Mouse (Mus musculus) neural tube, embryonic 10.5 days (tissue): ENCODE measurements around the gene Cd163l1.

Experiments used
- DNase-seq: peaks from one replicate; pipeline ENCODE4 v3.0.0-alpha.2; 2017; ENCODE audit warnings: low spot score; ENCODE audit errors: extremely low spot score

Cd163l1 gene

GRCm38 (mm10) chr7:140217967-140218366, at the start of gene Cd163l1:
Cd163l1 (plus strand) TSS chr7:140218267.
- DNase-seq: no peak

DNA sequence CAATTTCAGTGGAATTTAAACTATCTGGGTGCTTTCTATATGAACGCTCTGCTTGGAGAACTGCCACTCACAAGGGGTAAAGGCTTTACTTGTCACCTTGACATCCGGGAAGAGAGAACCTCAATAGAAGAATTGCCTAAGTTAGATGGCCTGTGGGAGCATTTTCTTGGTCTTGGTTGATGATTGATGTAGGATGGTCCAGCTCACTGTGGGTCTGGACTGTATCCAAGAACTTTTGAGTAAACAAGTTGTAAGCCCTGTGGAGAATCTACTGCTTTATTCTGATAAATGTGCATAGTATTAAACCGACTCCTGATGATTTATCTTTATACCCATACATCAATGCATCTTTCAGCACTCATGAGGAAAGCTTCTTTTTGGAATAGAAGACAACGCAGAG, 48.7 kb upstream of the Cd163l1 start:
- no peak for DNase-seq

GRCm38 (mm10) chr7:140170863-140171262, 47.2 kb upstream of the Cd163l1 start:
- DNase-seq: no peak

DNA sequence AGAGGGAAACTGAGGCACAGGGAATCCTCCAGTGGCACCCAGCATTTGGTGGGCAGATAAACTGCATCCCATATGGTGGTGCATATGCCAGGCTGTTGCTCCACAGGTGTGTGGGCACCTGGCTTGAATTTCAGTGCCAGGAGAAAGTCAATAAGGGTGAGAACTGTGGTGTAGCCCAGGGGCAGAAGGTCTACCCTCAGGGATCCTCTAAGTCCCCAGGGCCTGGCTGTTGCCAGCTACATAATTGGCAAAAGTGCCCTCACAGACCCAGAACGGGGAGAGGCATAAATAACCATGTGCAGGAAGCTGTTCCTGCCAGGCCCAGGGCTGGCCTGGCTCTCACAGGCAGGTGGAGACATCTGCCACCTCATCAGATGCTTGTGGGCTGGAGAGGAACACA, 45.1 kb upstream of the Cd163l1 start, which contains the start of gene Olfr523:
TSS of gene Olfr523 (plus strand) at position 282 of the 400 bp plus-strand sequence.
- no peak for DNase-seq

DNA sequence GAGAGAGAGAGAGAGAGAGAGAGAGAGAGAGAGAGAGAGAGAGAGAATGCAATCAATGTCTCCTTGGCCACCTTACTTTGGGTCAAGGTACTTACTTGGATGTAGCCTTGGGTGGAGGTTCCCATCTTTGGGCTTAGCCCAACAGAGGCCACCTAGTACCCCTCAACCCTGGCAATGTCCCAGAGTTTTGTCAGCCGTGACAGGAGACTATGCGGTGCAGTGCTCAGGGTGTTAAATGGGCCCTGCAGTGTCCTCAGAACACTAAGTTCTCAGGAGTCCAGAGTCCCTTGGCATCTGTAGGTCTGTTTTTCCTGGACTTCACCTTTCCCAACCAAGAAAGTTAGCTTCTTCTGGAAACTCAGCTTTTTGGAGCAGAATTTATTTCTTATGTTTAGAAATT, 38.9 kb upstream of the Cd163l1 start:
- DNase-seq: no peak

GRCm38 (mm10) chr7:140180692-140181091, 37.4 kb upstream of the Cd163l1 start:
- DNase-seq: no peak

DNA sequence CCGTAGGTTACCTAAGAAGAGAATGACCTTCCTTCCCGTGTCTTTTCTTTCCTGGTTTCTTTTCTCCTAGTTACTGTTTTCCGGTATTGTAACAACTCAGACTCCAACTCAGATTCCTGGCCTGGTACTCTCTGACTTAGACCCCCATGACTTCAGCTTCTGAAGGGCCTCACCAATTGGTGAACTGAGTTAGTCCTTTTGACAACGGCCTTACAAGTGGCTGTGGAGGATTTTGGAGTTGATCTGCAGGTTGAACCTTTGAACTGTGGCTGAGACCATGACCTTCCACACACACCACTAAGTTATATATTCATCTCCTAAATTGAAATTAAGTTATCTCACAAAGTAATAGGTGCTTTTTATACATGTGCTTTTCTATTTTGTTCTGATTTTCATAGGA, 33.9 kb upstream of the Cd163l1 start:
- no peak for DNase-seq

- DNase-seq: no peak
These were observed 31.1 kb upstream of the Cd163l1 start for GRCm38 (mm10) chr7:140186646-140187620.

DNA sequence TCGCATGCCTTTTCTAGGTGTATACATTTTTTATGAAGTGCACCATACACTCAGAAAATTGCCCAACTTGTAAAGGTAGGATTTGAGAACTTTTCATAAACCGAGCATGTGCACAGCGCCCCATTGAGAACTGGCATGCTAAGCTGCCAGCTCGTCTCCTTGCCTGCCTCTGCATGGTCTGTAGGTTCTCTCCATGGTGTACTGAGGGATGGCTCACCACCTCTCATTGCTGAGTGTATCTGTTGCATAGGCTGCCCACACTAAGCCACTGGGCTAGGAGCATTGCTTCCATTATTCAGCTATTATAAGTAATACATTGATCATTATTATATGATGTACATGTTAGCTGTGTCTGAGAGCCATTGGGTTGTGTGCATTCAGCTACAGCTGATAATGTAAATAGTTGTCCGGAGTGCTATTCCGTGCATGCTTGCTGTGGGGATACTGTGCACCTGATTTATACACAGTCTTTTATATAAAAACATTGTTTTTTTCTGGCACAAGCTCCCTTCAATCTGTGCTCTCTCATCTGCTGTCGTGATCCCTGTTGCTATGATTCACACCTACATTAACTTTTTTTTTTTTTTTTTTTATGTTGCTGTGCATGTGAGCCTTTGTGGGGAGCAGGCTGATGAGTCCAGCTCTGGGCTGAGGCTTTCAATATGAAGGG, 30.2 kb upstream of the Cd163l1 start:
- no peak for DNase-seq

DNA sequence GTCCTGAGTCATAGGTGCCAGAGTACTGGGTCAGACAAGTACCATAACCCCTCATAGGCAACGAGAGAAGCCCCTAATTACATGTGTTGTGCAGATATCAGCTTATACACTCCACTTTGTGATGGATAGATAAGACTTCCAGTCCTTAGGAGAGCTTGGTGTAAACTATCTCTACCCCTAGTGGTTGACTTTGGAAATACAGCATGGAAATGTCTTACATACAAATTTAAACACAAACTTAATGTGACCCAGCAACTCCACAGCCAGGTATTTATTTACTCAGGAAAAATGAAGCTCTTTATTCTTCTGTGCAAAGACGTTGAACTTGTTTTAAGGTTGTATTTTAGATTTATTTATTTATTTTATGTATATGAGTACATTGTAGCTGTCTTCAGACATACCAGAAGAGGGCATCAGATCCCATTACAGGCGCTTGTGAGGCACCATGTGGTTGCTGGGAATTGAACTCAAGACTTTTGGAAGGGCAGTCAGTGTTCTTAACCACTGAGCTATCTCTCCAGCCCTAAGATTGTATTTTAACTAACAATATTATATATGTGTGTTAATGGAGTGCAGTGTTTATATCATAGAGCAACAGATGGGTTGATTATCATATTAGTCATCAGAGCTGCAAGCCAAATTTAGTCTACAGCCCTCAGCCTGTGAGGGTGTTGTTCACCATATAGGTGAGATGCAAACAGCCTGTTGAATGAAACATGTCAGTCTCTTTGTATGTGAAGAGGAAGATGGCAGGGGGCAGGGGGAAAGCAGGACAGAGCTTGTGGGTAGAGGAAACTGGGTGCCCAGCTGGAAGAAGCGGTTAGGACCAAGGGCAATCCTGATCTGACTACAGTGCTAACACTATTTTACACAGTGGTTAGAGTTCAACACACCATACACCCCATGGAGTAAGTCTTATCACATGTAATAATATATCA, 29.4 kb upstream of the Cd163l1 start:
- DNase-seq: no peak

DNA sequence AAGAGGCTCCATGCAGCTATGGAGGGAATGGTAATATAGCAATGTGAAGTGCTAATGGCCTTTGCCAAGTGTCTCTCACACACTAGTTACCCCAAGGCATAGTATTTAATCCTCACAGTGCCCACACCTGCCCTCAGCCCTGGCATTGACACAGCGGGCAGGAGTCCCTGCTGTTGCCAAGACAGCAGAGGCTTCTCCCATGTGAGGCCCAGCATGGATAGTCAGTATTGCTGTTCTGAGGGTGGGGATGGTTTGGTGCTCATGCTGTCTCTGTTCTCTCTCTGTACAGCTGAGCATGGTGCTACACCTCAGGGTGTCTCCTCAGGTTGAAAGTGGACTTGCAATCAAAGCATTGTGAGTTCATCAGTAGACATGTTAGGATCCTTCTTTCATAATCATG, 27.6 kb upstream of the Cd163l1 start:
- DNase-seq: no peak

DNA sequence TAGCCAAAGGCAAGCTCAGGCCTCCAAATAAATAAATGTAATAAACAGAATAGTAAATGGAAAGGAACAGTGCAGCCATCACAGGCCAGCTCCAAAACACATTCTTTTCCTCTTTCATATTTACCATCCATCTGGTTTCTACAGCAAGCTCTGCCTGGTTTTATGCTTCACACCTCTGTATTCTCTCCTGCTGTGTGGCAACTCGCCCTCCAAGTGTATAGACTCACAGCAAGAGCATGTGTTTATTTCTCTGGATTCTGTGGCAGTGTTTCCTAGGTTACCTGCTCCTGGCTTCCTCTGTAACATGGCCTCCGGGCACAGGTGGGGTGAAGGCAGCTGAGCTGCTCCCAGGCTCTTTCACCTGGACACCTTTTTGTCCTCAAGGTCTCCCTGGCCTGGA, 25.6 kb upstream of the Cd163l1 start:
- no peak for DNase-seq

- DNase-seq: no peak
These were observed 25.2 kb upstream of the Cd163l1 start for GRCm38 (mm10) chr7:140192851-140193250.

- DNase-seq: no peak
These were observed 24.0 kb upstream of the Cd163l1 start for GRCm38 (mm10) chr7:140194031-140194430.

DNA sequence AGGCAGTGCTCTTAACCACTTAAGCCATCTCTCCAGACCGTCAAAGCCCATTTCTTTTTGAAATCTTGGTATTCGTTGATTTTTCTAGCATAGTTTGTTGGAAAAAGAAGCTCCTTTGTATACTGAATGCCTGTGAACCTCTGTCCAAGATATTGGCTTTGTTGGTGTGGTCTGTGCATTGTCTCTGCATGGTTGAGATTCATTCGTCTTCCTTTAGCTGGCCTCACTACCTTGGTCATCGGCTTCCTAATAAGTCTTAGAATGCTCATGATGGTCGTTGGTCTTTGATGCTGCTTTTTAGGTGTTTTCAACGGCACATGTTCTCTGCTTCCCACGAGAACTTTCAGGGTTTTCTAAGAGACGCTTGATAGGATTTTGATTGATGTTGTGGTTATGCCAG, 22.1 kb upstream of the Cd163l1 start:
- no peak for DNase-seq

- DNase-seq: no peak
These were observed 17.0 kb upstream of the Cd163l1 start for GRCm38 (mm10) chr7:140201090-140201489.

DNA sequence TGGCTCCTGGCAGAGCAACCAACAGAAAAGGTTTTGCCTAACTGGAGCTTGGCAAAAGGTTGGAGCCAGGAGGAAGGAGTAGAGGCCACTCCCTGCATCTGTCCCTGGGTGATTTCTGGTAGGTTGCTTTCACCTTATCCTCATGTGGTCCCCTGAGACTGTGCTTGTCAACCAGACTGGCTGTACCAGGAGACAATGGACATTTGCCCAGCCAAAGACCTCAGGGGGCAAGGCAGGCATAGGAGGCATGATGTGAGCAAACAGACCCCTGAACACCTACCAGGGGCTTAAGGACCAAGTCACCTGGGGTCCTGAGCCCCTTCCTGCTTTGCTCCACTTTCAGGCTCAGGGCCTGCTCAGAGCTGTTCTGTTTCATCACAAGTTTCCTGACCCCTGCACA, 12.2 kb upstream of the Cd163l1 start, which contains the start of gene Olfr524:
TSS of gene Olfr524 (minus strand) at position 101 of the 400 bp plus-strand sequence.
- no peak for DNase-seq

- DNase-seq: no peak
These were observed 11.2 kb upstream of the Cd163l1 start for GRCm38 (mm10) chr7:140206904-140207303.

- DNase-seq: no peak
These were observed 9.9 kb upstream of the Cd163l1 start for GRCm38 (mm10) chr7:140208153-140208552.

GRCm38 (mm10) chr7:140208677-140209076, 9.4 kb upstream of the Cd163l1 start:
- no peak for DNase-seq

DNA sequence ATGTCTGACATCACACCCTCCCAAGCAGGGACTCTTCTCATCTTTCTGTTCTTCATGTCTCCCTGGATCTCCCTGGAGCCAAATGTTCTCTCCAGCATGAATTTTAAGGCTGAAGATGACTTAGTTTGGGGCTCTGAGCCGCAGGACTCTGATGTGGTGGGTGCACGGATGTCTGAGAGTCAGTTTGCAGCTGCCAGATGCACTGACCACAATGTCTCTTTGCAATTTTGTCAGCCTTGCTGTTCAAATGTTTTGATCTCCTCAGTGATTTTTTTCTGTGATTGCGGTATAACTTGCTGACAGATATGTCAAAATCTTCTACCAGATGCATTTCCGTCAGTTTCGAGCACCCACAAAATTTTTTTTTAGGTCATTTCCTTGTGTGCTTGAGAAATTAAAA, 4.2 kb upstream of the Cd163l1 start:
- DNase-seq: no peak
